In the genomic region with DNA sequence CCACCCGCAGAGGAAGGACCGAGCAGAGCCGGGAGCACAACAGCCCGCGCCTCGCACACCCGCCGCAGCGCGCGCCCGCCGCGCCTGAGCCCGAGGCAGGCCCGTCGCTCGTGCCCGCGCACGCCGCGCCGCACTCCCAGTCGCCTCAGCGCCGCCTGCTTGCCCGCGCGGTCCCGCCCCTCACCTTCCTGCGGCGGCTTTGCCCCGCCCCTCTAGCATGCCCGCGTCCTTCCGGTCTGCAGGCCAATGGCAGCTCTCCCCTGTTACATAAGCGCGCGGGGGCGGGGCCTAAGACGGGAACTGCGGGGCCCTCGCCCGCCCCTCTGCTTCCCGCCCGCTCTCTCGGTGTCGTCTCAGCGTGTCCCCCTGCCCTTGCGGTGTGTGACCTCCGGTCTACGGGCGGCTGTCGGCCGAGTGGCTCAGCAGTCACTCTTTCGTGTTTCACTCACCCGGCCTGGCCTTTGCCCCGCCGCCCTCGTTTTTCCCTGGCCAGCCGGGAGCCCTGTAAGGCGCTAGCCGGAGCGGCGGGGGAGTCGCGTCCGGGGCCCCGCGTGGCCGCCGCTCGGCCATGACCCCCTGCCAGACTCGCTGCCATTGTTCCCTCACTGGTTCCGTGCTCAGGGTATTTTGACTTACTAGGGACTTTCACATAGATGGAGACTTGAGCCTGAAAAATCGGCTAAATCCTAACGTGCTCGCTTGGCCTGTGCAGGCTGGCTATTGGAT, we compare ENCODE assay signal across 8 mouse cellular contexts. TPM values are rescaled to one million over a fixed set of nuclear protein-coding genes. Genes with fewer than 3 reads are reported as not detected.
DNase-seq lines count a peak whose midpoint lies in the region; ATAC-seq and TF ChIP-seq lines count a peak whose summit lies in the region.

A gene (minus strand): TSS at position 541 of the 726 bp plus-strand sequence.

- peaks cover 22% of the 10 kb centered on the region for H3K9me3 ChIP-seq in ES-Bruce4 (replicated peaks; ENCODE audit: control insufficient read depth, insufficient read depth, low read length, poor library complexity, severe bottlenecking)
- H3K9me3 ChIP-seq in forebrain, embryonic 14.5 days (replicated peaks; ENCODE audit: control insufficient read depth, low read length) = no peaks in the 10 kb centered on the region
- H3K9me3 ChIP-seq in neural tube, embryonic 15.5 days (replicated peaks) = no peaks in the 10 kb centered on the region

- H3K9ac ChIP-seq in ES-Bruce4 (ENCODE audit: low read depth, poor library complexity, severe bottlenecking) = peak within 1 kb of the TSS; percentile 100
- H3K9ac ChIP-seq in forebrain, embryonic 14.5 days (ENCODE audit: low read length) = peak within 1 kb of the TSS; percentile 98
- peak within 1 kb of the TSS; percentile 99 for H3K9ac ChIP-seq in neural tube, embryonic 15.5 days (replicated peaks)

- no peaks in the 10 kb centered on the region for H3K27me3 ChIP-seq in ES-Bruce4 (ENCODE audit: control insufficient read depth, insufficient read depth, low read length, poor library complexity, severe bottlenecking)
- H3K27me3 ChIP-seq in forebrain, embryonic 14.5 days (replicated peaks; ENCODE audit: control insufficient read depth, insufficient read depth, low read length) = no peaks in the 10 kb centered on the region
- no peaks in the 10 kb centered on the region for H3K27me3 ChIP-seq in neural tube, embryonic 15.5 days (replicated peaks)

- peaks cover 31% of the 10 kb centered on the region for H3K36me3 ChIP-seq in ES-Bruce4 (ENCODE audit: control insufficient read depth, insufficient read depth, low read length, poor library complexity, severe bottlenecking)
- H3K36me3 ChIP-seq in forebrain, embryonic 14.5 days (ENCODE audit: control insufficient read depth, insufficient read depth, low read length) = peaks cover 10% of the 10 kb centered on the region
- H3K36me3 ChIP-seq in neural tube, embryonic 15.5 days = peaks cover 10% of the 10 kb centered on the region

- H3K4me3 ChIP-seq in ES-Bruce4 (ENCODE audit: low read depth, low read length) = peak within 1 kb of the TSS; percentile 99
- H3K4me3 ChIP-seq in forebrain, embryonic 14.5 days (ENCODE audit: low read depth, low read length) = peak within 1 kb of the TSS; percentile 95
- peak within 1 kb of the TSS; percentile 98 for H3K4me3 ChIP-seq in neural tube, embryonic 15.5 days (replicated peaks)

- under 1% methylated on average over 61 of the region's 79 CpGs for WGBS in forebrain, embryonic 14.5 days
- WGBS in neural tube, embryonic 15.5 days = 0% methylated on average over 65 of the region's 79 CpGs

- TF ChIP-seq EP300 in ES-Bruce4 (IDR thresholded peaks at IDR 0.05; ENCODE audit: insufficient read depth, low read depth, low read length) = no peak

- peak within 1 kb of the TSS; percentile 79 for H3K4me2 ChIP-seq in forebrain, embryonic 14.5 days (ENCODE audit: low read length)
- H3K4me2 ChIP-seq in neural tube, embryonic 15.5 days = peak within 1 kb of the TSS; percentile 62

- peak within 1 kb of the TSS; percentile 92 for H3K27ac ChIP-seq in ES-Bruce4 (ENCODE audit: insufficient read depth, low read length)
- peak within 1 kb of the TSS; percentile 94 for H3K27ac ChIP-seq in forebrain, embryonic 14.5 days (ENCODE audit: low read depth, low read length)
- peak within 1 kb of the TSS; percentile 98 for H3K27ac ChIP-seq in neural tube, embryonic 15.5 days (replicated peaks)

- TF ChIP-seq CTCF in ES-Bruce4 (IDR thresholded peaks at IDR 0.05; ENCODE audit: low read depth, low read length) = no peak

- peak; percentile 48 for TF ChIP-seq POLR2A in ES-Bruce4 (IDR thresholded peaks at IDR 0.05; ENCODE audit: insufficient read depth, low read length)

- peaks cover 3% of the 10 kb centered on the region for H3K4me1 ChIP-seq in ES-Bruce4 (ENCODE audit: control insufficient read depth, insufficient read depth, low read length)
- H3K4me1 ChIP-seq in forebrain, embryonic 14.5 days (ENCODE audit: control insufficient read depth, insufficient read depth, low read length) = peaks cover 19% of the 10 kb centered on the region
- H3K4me1 ChIP-seq in neural tube, embryonic 15.5 days = peaks cover 33% of the 10 kb centered on the region

- DNase-seq in forebrain, embryonic 14.5 days (ENCODE audit: low spot score) = peak; percentile 99
- peak; percentile 100 for DNase-seq in heart, postnatal 14 days
- DNase-seq in layer of hippocampus, adult 11-12 months (ENCODE audit: low spot score) = peak; percentile 99
- DNase-seq in lung, adult 18-20 months = peak; percentile 98 to 99
- peak; percentile 99 for DNase-seq in testis, postnatal 14 days (ENCODE audit: low spot score)

- intact Hi-C loops in heart, postnatal 14 days (cut with DNase I) = loop anchor here (5.0 to 10.0 kb wide), 3 partner anchors 70 to 295 kb away; no protein-coding TSS in a partner anchor

- ATAC-seq in cerebellum, adult (ENCODE audit: insufficient number of reproducible peaks, low FRiP score, low TSS enrichment) = peak; percentile 93
- peak; percentile 100 for ATAC-seq in forebrain, embryonic 14.5 days
- peak; percentile 99 for ATAC-seq in neural tube, embryonic 15.5 days (ENCODE audit: low FRiP score)

RNA-seq across cellular contexts. Expression of the gene that starts here (rescaled TPM):
- 212 and 245 TPM in 2 replicates for polyA plus RNA-seq in ES-Bruce4 (2011; ENCODE audit: insufficient read depth, insufficient read length, low read depth, missing spikeins)
- polyA plus RNA-seq in forebrain, embryonic 14.5 days (2014; fragmentation: Nextera tagmentation; extraction: Ambion mirVana) = 353 and 411 TPM in 2 replicates
- 100 to 1,000 TPM; 194 to 211 TPM for total RNA-seq in heart, postnatal 14 days (2021)
- 457 and 498 TPM in 2 replicates for polyA plus RNA-seq in neural tube, embryonic 15.5 days (2015; fragmentation: Nextera tagmentation; extraction: Ambion mirVana)

Comparison
In these comparisons a context has a peak if more than half of its experiments do, and no peak if none do; other contexts are left out.
1. Peak in every context shown above with its lines: DNase-seq, ATAC-seq, H3K4me3 ChIP-seq and H3K27ac ChIP-seq.